Mouse (Mus musculus) CD4-positive naive resting alpha-beta T cell, adult 76 days (primary cell): Measurements from ENCODE around the gene Zfp58. TPM values are rescaled to one million over a fixed set of nuclear protein-coding genes. Genes with fewer than 3 reads are reported as not detected.

Source experiments
- total RNA-seq: library from RNA; stranded (reverse); gene quantifications from one replicate; pipeline ENCODE4 v1.2.4, GENCODE M21; 2023

The Zfp58 gene
- total RNA-seq, result 10.8 TPM

DNA sequence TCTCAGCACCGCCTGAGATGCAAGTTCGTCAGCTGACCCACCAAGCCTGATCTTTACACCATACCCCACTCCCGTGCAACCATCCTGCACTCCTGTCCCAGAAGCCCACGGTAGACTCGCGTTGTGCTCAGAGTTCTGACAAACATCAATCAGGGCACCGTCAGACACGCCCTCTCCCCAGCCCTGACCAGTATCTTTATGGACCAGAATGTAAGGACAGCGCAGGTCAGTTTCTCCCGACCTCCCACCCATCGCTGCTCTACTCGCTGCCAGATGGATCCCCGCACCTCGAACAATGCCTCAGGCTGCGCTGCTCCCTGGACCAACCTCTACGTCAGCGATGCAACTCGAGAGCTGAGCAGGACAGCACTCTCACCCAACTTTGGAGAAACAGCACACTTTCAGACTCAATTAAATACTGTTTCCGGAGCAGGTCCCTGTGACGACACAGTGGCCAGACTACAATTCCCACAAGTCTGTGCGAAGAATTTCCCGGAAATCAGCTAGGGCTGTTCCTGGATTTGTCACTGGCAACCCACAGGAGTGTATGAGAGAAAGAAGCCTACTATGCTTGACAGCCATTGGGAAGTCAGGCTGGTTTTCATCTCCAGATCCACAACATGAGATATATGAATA, at the start of gene Zfp58:
TSS of gene Zfp58 (minus strand) at position 472 of the 636 bp plus-strand sequence.

DNA sequence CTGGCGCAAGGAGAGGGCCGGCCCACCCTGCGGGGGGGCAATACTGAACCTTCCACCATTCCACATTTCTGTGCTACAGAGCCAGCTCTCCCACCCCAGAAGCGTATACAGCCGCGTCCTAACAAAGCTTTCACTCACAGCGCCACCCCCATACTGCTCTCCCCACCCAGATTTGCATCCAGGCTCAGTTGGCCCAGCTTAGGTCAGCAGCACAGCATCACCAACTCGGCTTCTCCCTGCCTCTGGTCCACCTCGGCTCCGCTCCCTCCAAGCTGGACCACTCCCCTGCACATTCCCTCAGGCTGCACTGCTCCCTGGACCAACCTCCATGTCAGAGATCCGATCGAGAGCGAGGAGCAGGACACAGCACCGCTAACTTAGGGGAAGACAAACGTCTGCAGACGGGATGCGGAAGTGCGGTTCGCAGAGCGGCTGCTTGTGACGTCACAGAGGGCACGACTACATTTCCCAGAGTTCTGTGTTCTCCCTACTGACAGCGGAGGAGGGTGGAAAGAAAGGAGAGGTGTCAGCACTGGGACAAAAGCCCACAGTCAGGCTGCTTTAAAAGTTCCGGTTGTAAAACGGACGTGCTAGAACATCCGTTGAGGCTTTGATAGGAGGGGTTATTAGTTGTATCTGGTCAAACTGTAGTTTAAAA, 25.5 kb upstream of the Zfp58 start, which contains the start of the genes Gm26965 and Zfp87:
TSS of gene Gm26965 (minus strand) at position 399 of the 658 bp plus-strand sequence.
TSS of gene Zfp87 (minus strand) at position 425 of the 658 bp plus-strand sequence.

GRCm38 (mm10) chr13:67483625-67484423, 16.5 kb downstream of the Zfp58 start, which contains the start of gene Zfp874b:
Gene Zfp874b (minus strand): TSS chr13:67484258.

GRCm38 (mm10) chr13:67451172-67452020, 49.0 kb downstream of the Zfp58 start, which contains the start of gene Zfp874a:
Gene Zfp874a (minus strand): TSS chr13:67451624.

Other genes with a start within 250 kb of the Zfp58 start
- gene Zfp458, start 222.1 kb downstream of the Zfp58 start, total RNA-seq, result 2.3 TPM
- not detected for gene Zfp457, start 194.1 kb downstream of the Zfp58 start, total RNA-seq
- 11.8 TPM for gene Zfp595, start 168.0 kb downstream of the Zfp58 start, total RNA-seq
- gene Gm28044, start 140.0 kb downstream of the Zfp58 start, total RNA-seq, result not detected
- gene Zfp953, start 139.9 kb downstream of the Zfp58 start, total RNA-seq, result 5.2 TPM
- 3.9 TPM for gene Gm28041, start 124.8 kb downstream of the Zfp58 start, total RNA-seq
- gene Zfp456, start 124.7 kb downstream of the Zfp58 start, total RNA-seq, result 3.7 TPM
- 9.7 TPM for gene Zfp429, start 100.7 kb downstream of the Zfp58 start, total RNA-seq
- gene Zfp459, start 79.1 kb downstream of the Zfp58 start, total RNA-seq, result 2.2 TPM
- gene Zfp874a, start 48.9 kb downstream of the Zfp58 start, total RNA-seq, result 10.8 TPM
- 31.5 TPM for gene Zfp874b, start 16.3 kb downstream of the Zfp58 start, total RNA-seq
- 1.1 TPM for gene Gm26965, start 25.6 kb upstream of the Zfp58 start, total RNA-seq
- gene Zfp87, start 25.6 kb upstream of the Zfp58 start, total RNA-seq, result 17.1 TPM
- 12.8 TPM for gene Zfp748, start 53.3 kb upstream of the Zfp58 start, total RNA-seq
- 13.0 TPM for gene Zfp729b, start 109.2 kb upstream of the Zfp58 start, total RNA-seq
- not detected for gene Gm49345, start 137.2 kb upstream of the Zfp58 start, total RNA-seq
- 14.7 TPM for gene Zfp729a, start 137.2 kb upstream of the Zfp58 start, total RNA-seq
- 7.8 TPM for gene Zfp738, start 186.5 kb upstream of the Zfp58 start, total RNA-seq
- 8.3 TPM for gene Zfp65, start 228.6 kb upstream of the Zfp58 start, total RNA-seq